Mouse (Mus musculus): ENCODE measurements at regions not wholly inside any gene's neighbourhood (a gene's known extent, or its start where the extent isn't known, plus 50 kb on each side); places are given as distances from the start of the nearest gene placed in this dataset.

GRCm38 (mm10) chr12:107833001-107833400, 170.4 kb downstream of the Bcl11b start:
- Histone ChIP-seq H3K27me3 (ENCODE audit: low read depth, poor library complexity, severe bottlenecking) (no peaks in the 10 kb centered on the region), H3K27ac (replicated peaks) (peak overlapping the region; percentile 76; the same call in 1 of the 2 replicates), H3K36me3 (no peaks in the 10 kb centered on the region), H3K4me3 (no peak overlapping the region), H3K4me1 (peaks cover 13% of the 10 kb centered on the region), H3K9me3 (replicated peaks) (no peaks in the 10 kb centered on the region; the same call in 1 of the 2 replicates)
- no peak for DNase-seq (ENCODE audit: low spot score)
- WGBS, result 92% methylated on average over 8 of the region's 8 CpGs

DNA sequence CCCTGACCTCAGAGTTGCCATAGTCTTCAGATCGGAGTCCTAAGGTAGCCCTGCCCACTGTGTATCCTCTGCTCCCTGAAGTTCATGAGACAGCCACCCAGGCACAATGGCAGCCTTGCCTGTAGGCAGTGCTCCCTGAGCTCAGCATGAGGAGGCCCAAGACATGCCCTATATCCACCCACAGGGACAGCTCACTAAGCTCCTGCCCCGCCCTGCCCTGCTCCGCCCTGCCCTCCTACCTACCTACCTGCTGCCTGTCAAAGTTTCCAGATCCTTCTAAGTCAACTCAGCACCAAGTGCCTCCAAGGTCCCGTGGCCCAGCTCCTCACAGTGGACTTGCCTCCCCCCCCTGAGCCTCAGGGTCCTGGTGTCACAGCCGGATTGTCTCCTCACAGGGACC, 168.9 kb downstream of the Bcl11b start:
- Histone ChIP-seq H3K4me3 (no peak overlapping the region), H3K27me3 (ENCODE audit: low read depth, poor library complexity, severe bottlenecking) (no peaks in the 10 kb centered on the region), H3K27ac (replicated peaks) (no peak overlapping the region), H3K4me1 (peaks cover 13% of the 10 kb centered on the region), H3K36me3 (no peaks in the 10 kb centered on the region), H3K9me3 (replicated peaks) (no peaks in the 10 kb centered on the region; the same call in 1 of the 2 replicates)
- 89% methylated on average over 5 of the region's 5 CpGs for WGBS
- DNase-seq (ENCODE audit: low spot score), result no peak

- DNase-seq (ENCODE audit: low spot score), result no peak
- no peaks in the 10 kb centered on the region for H3K4me1 ChIP-seq
- H3K27me3 ChIP-seq (ENCODE audit: low read depth, poor library complexity, severe bottlenecking), result no peaks in the 10 kb centered on the region
- H3K36me3 ChIP-seq, result no peaks in the 10 kb centered on the region
- H3K9me3 ChIP-seq (replicated peaks), result no peaks in the 10 kb centered on the region; the same call in 1 of the 2 replicates
- H3K27ac ChIP-seq (replicated peaks), result no peak overlapping the region
- H3K4me3 ChIP-seq, result no peak overlapping the region
- WGBS, result 94% methylated on average over 12 of the region's 12 CpGs
These were observed 165.7 kb downstream of the Bcl11b start for GRCm38 (mm10) chr12:107837741-107838140.

DNA sequence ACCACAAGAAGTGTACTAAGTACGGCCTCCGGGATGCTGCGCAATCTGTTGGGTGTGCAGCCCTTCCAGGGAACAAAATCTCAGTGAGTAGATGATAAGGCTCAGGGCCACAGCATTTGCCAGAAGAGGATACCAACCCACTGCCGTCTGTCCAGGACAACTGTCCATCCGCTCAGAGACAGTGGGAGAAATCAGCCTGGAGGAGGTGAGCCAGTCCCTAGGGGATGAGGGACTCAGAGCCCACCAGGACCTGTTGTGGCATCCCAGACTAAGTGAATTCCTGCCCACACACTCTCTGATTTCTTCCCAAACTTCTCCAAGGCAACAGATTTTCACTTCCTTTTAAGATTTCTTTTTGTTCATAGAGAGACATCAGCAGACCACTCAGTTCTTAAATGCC, 158.8 kb downstream of the Bcl11b start:
- no peaks in the 10 kb centered on the region for H3K4me1 ChIP-seq
- no peaks in the 10 kb centered on the region for H3K36me3 ChIP-seq
- H3K27ac ChIP-seq (replicated peaks), result no peak overlapping the region
- no peak overlapping the region for H3K4me3 ChIP-seq
- DNase-seq (ENCODE audit: low spot score), result no peak
- no peaks in the 10 kb centered on the region for H3K9me3 ChIP-seq (replicated peaks)
- no peaks in the 10 kb centered on the region for H3K27me3 ChIP-seq (ENCODE audit: low read depth, poor library complexity, severe bottlenecking)
- WGBS, result 93% methylated on average over 5 of the region's 5 CpGs

- H3K27ac ChIP-seq (replicated peaks), result no peak overlapping the region
- WGBS, result 92% methylated on average over 7 of the region's 7 CpGs
- H3K4me3 ChIP-seq, result no peak overlapping the region
- no peak for DNase-seq (ENCODE audit: low spot score)
- no peaks in the 10 kb centered on the region for H3K27me3 ChIP-seq (ENCODE audit: low read depth, poor library complexity, severe bottlenecking)
- no peaks in the 10 kb centered on the region for H3K36me3 ChIP-seq
- no peaks in the 10 kb centered on the region for H3K4me1 ChIP-seq
- no peaks in the 10 kb centered on the region for H3K9me3 ChIP-seq (replicated peaks)
These were observed 152.8 kb downstream of the Bcl11b start for GRCm38 (mm10) chr12:107850591-107850990.

- WGBS, result 70% methylated on average over 7 of the region's 7 CpGs
- DNase-seq (ENCODE audit: low spot score), result no peak
- Histone ChIP-seq H3K4me1 (no peaks in the 10 kb centered on the region), H3K36me3 (no peaks in the 10 kb centered on the region), H3K27me3 (ENCODE audit: low read depth, poor library complexity, severe bottlenecking) (no peaks in the 10 kb centered on the region), H3K27ac (replicated peaks) (no peak overlapping the region), H3K4me3 (no peak overlapping the region), H3K9me3 (replicated peaks) (no peaks in the 10 kb centered on the region)
These were observed 150.5 kb downstream of the Bcl11b start for GRCm38 (mm10) chr12:107852921-107853320.

DNA sequence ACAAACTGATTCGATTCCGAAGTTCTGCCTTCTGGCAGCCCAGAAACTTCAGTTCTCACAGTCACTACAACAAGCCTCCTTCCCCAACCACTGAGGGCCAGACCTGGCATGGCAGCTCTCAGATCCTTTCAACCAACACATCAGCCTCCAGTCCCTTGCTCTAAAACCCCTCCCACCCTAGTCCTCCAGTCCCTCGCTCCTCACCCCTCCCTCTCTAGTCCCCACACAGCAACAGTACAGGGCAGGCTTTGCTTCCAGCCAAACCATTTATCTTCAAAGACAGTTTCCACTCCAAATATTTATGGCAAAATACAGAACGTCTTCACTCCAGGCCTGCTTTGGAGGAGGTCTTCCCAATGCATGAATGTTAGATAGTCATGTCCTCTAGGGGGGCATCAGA, 147.9 kb downstream of the Bcl11b start:
- H3K9me3 ChIP-seq (replicated peaks), result no peaks in the 10 kb centered on the region
- H3K27me3 ChIP-seq (ENCODE audit: low read depth, poor library complexity, severe bottlenecking), result no peaks in the 10 kb centered on the region
- no peak for DNase-seq (ENCODE audit: low spot score)
- no peak overlapping the region for H3K4me3 ChIP-seq
- no peak overlapping the region for H3K27ac ChIP-seq (replicated peaks)
- H3K4me1 ChIP-seq, result peaks cover 21% of the 10 kb centered on the region
- H3K36me3 ChIP-seq, result no peaks in the 10 kb centered on the region
- WGBS, result 90% methylated on average over 4 of the region's 4 CpGs

GRCm38 (mm10) chr12:107856421-107857043, 146.9 kb downstream of the Bcl11b start:
- Histone ChIP-seq H3K27me3 (ENCODE audit: low read depth, poor library complexity, severe bottlenecking) (no peaks in the 10 kb centered on the region), H3K36me3 (no peaks in the 10 kb centered on the region), H3K4me1 (peaks cover 22% of the 10 kb centered on the region), H3K4me3 (no peak overlapping the region), H3K9me3 (replicated peaks) (no peaks in the 10 kb centered on the region), H3K27ac (replicated peaks) (no peak overlapping the region)
- DNase-seq (ENCODE audit: low spot score), result no peak
- WGBS, result 73% methylated on average over 6 of the region's 6 CpGs

- Histone ChIP-seq H3K9me3 (replicated peaks) (peaks cover 6% of the 10 kb centered on the region; the same call in 1 of the 2 replicates), H3K4me1 (peaks cover 22% of the 10 kb centered on the region), H3K36me3 (no peaks in the 10 kb centered on the region), H3K27me3 (ENCODE audit: low read depth, poor library complexity, severe bottlenecking) (no peaks in the 10 kb centered on the region), H3K4me3 (no peak overlapping the region), H3K27ac (replicated peaks) (peak overlapping the region; percentile 69)
- DNase-seq (ENCODE audit: low spot score), result no peak
- WGBS, result 57% methylated on average over 10 of the region's 10 CpGs
These were observed 144.7 kb downstream of the Bcl11b start for GRCm38 (mm10) chr12:107858536-107859280.

DNA sequence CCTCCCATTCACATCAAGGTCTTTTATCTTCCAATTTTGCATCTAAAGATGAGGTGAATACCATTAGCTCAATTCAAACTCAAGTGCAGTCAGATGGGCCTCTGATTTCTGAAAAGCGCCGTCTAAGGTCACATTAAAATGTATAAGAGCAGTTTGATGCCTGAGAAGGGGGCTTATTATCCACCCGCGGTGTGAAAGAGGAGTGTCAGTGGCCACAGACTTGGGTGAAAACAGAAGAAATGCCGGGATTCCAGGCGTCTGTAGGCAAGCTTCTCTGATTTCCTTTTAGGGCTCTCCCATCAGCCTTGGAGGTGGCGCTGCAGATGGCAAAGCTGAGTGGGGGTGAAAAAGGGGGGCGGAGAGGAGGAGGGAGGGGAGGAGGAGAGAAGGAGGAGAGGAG, 143.7 kb downstream of the Bcl11b start:
- H3K4me3 ChIP-seq, result no peak overlapping the region
- peak overlapping the region; percentile 69 for H3K27ac ChIP-seq (replicated peaks)
- 25% methylated on average over 8 of the region's 8 CpGs for WGBS
- peaks cover 22% of the 10 kb centered on the region for H3K4me1 ChIP-seq
- DNase-seq (ENCODE audit: low spot score), result peak; percentile 21
- H3K27me3 ChIP-seq (ENCODE audit: low read depth, poor library complexity, severe bottlenecking), result no peaks in the 10 kb centered on the region
- peaks cover 6% of the 10 kb centered on the region; the same call in 1 of the 2 replicates for H3K9me3 ChIP-seq (replicated peaks)
- H3K36me3 ChIP-seq, result no peaks in the 10 kb centered on the region

- Histone ChIP-seq H3K27me3 (ENCODE audit: low read depth, poor library complexity, severe bottlenecking) (no peaks in the 10 kb centered on the region), H3K27ac (replicated peaks) (peak overlapping the region; percentile 69), H3K9me3 (replicated peaks) (peaks cover 6% of the 10 kb centered on the region; the same call in 1 of the 2 replicates), H3K4me3 (no peak overlapping the region), H3K36me3 (no peaks in the 10 kb centered on the region), H3K4me1 (peaks cover 22% of the 10 kb centered on the region)
- DNase-seq (ENCODE audit: low spot score), result no peak
- WGBS, result 89% methylated on average over 6 of the region's 6 CpGs
These were observed 143.0 kb downstream of the Bcl11b start for GRCm38 (mm10) chr12:107860358-107860757.

Data from midbrain, embryonic 10.5 days (tissue).